Mouse (Mus musculus) layer of hippocampus, adult 9-10 months (tissue): Measurements from ENCODE around the gene Ly6g6c.
"Not testable (repeated sequence)": the region's sequence is repeated elsewhere in the genome, so short reads cannot be mapped to it uniquely, and the experiment has no call there.

Source experiments
- DNase-seq: peaks from one replicate; pipeline ENCODE4 v3.0.0; 2022; ENCODE audit warnings: low spot score

Ly6g6c gene

DNA sequence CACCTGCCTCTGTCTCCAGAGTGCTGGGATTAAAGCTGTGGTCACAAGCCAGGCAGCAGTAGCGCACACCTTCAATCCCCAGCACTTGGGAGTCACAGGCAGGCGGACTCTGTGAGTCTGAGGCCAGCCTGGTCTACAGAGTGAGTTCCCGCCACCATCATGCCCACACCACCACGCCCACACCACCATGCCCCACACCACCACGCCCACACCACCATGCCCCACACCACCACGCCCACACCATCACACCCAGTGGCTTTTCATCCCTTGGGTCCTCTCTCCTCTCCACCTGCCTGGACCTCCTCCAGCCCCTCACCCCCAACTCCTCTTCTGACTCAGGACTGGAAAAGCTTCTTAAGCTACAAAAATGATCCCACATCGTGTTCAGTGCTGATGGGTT lies 33.3 kb upstream of the Ly6g6c start:
- DNase-seq, result no peak

- DNase-seq, result no peak
These were observed 32.8 kb upstream of the Ly6g6c start for GRCm38 (mm10) chr17:35032323-35032870.

DNA sequence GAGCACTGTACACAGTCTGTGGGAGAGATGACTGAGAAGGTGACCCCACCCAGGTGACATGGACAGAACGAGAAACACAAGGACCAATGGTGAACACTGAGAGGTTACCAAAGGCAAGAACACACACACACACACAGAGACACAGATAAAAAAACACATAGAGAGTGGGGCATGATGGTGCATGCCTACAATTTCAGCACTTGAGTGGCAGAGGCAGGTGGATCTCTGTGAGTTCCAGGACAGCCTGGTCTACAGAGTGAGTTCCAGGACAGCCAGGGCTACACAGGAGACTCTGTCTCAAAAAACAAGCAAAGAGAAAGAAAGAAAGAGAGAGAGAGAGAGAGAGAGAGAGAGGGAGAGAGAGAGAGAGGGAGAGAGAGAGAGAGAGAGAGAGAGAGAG lies 31.5 kb upstream of the Ly6g6c start:
- DNase-seq, result not testable (repeated sequence)

- DNase-seq, result no peak
These were observed 30.3 kb upstream of the Ly6g6c start for GRCm38 (mm10) chr17:35034896-35035295.

DNA sequence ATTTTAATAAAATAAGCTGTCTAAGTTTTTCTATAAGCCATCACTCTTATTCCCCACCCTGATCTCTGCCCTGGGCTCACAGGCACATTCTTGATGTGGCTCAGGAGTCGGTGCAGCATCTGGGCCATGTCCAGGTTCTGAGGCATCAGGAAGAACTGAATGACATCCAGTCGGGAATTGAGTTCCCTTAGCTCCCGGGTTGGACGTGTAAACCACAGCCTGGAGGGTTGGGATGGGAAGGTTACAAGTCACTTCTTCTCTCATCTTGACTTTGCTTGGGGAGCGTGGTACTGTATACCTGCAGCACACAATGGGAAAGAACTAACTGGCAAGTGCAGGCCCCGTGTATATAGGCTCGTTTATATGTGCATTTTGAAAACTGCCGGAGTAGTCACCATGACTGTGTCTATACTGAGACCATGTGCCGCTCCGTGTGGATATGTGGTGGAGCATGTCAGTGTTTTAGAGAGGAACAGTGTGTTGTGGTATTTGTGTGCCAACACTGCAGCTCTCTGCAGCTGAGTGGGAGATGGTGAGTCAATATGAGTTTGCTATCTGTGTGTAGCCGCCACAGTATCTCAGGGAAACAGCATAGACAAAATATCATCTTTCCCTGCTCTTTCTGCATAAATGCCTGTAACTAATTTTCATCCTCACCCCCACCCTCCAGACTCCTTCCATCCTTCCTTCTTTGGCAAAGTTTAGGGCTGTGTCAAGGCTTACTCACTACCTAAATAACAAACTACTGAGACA lies 25.9 kb upstream of the Ly6g6c start:
- no peak for DNase-seq

DNA sequence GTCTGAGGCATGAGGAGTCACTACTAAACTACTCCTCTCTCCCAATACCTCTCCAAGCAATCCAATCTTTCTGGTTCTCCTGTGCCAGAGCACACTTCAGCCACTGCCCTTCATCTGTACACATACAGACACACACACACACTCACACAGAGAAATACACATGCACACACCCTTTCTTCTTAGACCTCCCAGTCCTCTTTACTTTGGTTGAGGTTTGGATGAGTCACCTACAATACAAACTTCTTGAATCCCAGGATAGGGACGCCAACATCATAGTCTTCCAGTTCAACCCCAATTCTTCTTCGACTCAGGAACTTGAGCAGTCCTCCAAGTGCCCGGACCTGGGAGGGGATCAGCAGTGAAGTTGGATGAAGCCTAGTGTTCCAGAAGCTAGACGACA lies 21.4 kb upstream of the Ly6g6c start:
- no peak for DNase-seq

- DNase-seq, result no peak
These were observed 20.0 kb upstream of the Ly6g6c start for GRCm38 (mm10) chr17:35044904-35045806.

DNA sequence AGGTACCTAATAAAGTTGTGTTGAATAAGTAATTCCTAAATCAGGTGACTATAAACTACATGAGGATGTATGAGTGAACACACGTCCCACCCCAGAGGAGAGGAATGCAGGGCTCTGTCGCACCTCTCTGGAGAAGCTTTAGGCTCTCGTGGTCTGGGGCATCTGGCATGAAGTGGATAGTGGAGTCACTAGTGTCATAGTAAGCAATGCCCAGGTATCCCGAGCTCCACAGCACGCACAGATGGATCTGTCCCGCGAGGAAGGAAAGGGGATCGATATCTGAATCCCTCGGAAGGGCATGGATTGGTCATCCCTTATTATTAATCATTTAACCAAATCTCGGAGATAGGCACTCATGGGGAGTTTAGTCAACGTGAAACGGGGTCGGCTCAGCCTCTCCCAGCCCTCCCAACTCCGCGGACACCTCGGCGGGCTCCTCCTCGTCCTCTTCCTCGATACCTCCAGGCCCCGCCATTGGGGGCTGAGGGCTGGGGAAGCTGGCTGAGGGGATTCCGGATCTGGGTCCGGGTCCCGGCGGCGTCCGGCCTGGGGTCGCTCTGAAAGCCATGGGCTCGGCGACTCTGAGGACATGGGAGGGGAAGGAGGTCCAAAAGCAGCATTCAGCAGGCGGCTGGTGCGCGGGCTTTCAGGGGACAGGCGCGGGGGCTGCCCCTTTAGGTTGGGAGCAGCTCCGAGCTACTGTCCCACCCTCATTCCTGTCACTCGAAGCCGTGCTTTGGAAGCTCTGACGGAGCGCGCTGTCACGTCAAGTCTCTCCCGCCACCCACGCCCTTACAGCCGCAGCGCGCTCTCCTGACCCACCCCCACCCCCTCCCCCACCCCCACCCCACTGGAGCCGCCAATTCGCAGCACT lies 19.1 kb upstream of the Ly6g6c start:
- DNase-seq, result no peak

DNA sequence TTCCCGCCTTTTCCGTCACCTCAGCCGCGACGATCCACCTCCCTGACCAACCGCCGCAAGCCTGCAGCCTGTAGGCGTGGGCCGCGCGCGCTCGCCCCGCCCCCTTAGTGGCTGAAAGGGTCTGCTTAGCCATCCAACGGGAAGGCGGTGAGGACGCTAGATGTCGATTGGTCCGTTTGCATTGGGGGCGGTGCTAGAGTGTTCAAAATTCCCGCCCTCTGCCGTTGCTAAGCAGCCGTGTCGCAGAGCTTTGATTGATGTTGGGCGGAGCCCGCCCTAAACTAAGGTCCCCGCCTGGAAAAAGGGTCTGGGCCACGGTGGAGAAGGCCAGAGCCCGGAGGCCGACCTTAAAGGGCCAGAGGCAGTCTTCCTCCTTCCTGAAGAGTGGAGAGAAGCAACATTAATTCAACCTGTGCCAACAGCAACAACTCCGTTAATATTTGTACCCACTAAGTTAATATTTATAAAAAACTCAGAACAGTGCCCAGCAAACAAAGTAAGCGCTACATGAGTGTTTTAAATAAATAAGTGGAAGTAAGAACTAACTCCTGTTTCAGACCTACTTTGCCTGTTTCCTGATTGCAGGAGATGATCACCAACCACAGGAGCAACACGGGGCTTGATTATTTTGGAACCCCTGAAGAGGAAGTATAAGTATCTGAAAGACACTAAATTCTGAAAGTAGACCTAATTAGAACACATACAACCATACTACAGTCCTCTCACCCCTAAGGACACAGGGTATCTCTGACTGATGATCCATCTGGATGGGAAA lies 18.3 kb upstream of the Ly6g6c start, which contains the start of gene Msh5:
Gene Msh5, minus strand, starts transcription at position 65 of the 775 bp plus-strand sequence.
- DNase-seq, result peak; percentile 79

DNA sequence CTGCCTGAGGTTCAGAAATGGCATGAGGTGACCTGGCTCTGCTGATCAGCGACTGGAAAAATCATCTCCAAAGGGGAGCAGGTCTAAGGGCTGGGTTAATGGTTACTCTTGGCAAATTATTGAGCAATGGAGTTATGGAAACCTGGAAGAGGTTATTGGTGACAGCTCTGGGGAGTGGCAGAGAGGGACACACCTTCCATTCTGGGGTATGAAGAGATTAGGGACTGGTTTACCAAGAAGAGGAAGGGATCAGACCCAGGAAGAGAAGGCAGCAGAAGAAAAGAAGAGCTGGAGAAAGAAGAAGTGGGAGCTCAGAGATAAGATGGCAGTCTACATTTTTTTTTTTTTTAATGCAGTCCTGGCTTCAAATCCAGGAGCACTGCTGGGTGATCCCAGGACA lies 17.5 kb upstream of the Ly6g6c start:
- DNase-seq, result no peak

DNA sequence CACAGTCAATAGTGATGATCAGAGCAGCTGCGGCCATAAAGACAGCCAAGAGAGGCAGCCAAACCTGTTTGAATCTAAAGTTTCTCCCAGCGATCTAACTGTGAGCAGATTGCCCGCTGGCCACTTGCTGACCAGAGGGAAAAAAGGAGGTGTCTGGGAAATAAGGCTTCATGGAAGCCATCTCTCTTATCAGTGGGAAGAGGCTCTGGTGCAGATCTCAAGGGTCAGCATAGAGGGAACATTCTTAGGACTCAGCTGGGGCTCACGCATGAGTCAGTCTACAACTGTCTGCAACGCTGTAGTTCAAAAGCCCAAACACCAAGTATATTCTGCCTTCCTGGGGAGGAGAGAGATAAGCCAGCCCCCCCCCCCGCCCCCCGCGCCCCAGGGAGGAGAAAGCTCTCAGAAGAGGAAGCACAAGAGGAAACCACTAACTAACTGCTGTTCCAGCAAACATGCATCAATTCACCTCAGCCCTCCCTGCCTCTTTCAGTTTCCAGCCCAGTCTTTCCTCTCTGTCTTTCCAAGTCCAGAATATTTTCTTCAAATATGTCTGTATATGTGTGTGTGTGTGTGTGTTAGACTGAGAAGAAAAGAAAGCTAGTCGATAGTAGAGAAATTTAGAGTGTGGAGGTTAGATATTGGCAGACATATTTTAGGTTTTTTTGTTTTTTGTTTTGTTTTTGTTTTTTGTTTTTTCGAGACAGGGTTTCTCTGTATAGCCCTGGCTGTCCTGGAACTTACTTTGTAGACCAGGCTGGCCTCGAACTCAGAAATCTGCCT lies 16.8 kb upstream of the Ly6g6c start:
- DNase-seq, result no peak

GRCm38 (mm10) chr17:35048932-35049440 lies 16.2 kb upstream of the Ly6g6c start:
- no peak for DNase-seq

DNA sequence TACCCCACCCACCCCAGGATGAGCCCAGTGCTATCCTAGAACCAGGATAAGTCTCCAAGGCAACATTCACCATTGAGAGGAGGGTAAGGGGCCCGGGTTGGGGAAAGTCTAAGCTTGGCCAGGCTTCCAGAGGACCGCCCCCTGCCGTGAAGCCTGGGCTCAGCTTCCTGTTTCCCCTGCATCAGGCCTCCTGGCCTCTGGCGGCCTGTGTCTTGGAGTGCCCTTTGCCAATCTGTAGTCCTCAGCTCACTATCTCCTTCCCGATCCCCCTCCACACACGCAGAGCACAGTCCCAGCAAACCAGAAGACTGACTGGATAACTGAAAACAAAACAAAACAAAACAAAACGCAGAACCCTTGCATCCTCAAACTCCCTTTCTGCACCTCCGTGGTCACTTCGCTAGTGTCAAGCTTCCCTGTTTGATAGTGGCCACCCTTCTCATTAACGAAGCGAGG lies 15.6 kb upstream of the Ly6g6c start, which contains the start of gene Clic1:
Gene Clic1, plus strand, starts transcription at position 406 of the 456 bp plus-strand sequence.
- no peak for DNase-seq

DNA sequence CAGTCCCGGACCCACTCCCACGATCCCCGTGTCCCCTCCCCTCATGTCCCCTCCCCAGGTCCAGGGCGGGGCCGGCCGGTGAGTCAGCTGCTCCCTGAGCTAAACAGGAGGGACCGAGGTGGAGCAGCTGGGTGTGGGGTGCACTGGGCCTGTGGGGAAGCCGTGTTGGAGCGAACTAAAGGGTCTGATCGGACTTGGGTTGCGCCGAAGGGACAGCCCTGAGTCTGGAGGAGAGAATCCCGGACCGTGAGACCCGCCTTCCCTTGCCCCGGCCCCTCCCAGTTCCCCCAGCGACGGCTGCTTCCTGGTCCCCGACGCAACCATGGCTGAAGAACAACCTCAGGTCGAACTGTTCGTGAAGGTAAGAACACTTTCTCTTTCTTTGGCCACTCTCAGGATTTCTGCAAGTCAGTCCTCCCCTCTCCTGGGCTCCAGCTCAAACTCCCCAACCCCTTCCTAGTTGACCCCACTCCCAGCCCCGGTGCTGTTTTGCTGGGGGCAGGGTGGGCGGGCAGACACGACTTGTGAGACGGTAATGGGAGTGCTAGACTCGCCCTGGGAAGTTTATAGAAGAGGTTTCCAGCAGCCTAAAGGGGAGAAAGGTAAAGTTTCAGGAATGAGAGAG lies 14.9 kb upstream of the Ly6g6c start:
- DNase-seq, result no peak

GRCm38 (mm10) chr17:35051156-35052086 lies 13.8 kb upstream of the Ly6g6c start:
- no peak for DNase-seq

- DNase-seq, result no peak
These were observed 12.9 kb upstream of the Ly6g6c start for GRCm38 (mm10) chr17:35052271-35052798.

DNA sequence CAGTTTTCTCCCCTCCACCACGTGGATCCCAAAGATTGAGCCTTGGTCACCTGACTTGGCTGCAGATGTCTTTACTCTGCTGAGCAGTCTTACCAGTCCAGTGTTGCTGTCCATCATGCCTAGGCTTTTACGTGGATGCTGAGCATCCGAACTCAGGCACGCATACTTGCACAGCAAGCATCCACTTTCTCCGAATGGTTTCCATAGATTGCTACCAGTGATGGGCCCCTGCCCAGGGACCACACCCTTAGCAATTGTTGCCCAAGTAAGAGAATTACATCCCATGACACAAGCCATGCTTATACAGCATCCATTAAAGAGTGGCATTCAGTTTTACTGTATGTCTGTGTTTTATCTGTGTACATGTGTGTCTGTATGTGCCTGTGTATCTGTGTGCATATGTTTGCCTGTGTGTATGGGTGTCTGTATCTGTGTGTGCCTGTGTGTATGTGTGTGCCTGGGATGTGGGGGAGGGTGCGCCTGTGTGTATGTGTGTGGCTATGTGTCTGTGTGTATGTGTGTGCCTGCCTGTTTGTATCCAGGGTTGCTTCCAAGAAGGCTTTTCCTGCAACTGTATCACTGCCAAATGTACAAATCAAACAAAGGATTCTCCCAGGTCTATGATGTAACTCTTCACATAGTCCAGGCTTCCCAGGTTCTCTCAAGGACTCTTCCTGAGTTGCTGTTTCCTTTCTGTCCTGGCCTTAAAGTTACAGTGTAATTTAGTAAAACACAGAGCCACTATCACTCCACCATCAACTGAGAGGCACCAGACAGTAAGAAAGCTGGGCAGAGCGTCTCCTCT lies 9.3 kb upstream of the Ly6g6c start:
- DNase-seq, result no peak
